In the genomic region with DNA sequence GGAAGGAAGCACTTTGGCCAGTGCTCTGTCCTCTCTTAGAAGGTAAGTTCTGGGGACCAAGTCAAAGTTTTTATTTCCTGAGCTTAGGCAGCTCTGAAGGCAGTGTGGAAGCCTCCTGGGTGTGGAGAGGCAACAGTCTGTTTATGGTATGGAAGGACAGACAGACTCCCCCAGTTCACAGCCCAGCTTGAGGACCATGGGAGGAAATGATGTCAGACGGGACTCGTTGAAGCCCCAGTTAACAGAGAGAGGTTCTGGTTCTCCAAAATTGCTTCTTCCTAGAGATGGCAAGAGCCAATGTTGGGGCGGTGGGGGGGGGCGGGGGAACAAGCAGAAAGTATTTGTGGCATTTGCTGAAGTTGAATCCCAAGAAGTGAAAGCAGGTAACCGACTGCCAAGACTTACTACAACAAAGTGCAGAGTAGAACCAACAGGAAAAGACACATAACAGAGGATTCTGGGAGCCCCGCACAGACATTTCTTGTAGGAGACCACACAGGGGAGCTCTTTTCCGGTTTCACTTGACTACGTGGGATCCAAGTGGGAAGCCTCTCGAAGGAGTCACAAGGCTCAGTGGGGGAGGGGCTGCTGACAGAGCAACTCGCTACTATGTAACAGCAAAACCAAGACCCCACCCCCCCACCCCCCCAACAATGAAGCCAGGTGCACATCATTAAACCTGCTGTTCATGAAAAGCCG, we compare ENCODE assay signal across 9 mouse cellular contexts. TPM values are rescaled to one million over a fixed set of nuclear protein-coding genes. Genes with fewer than 3 reads are reported as not detected.
DNase-seq lines count a peak whose midpoint lies in the region; ATAC-seq lines count a peak whose summit lies in the region.
"Had no signal": no experiment of that assay in that cellular context is flagged by ENCODE, and none has a peak within 500 bp of the region (broad histone marks: within the 10 kb centered on the region; RNA-seq: fewer than 3 reads in every experiment).

No protein-coding gene starts in this region.

- DNase-seq in heart, embryonic 10.5 days (ENCODE audit: low spot score): no peak
- DNase-seq in heart, adult 9 months (ENCODE audit: low spot score in 2 of 2): no peak
- peak; percentile 84 for DNase-seq in ES-CJ7 (ENCODE audit: low read depth, low spot score)
- peak; percentile 35 for DNase-seq in embryonic facial prominence, embryonic 10.5 days (ENCODE audit: low spot score)
- peak; percentile 68 to 72 for DNase-seq in kidney, postnatal 25 days
- peak; percentile 68 for DNase-seq in retina, embryonic 14.5 days (ENCODE audit: low spot score)
- DNase-seq in layer of hippocampus, adult 9-11 months: no peak
- no peak for DNase-seq in hindbrain, embryonic 14.5 days (ENCODE audit: low spot score)

- H3K9ac ChIP-seq in hindbrain, embryonic 14.5 days: no peak overlapping the region
- H3K9ac ChIP-seq: limb, embryonic 12.5 days had no signal

- no peak for ATAC-seq in hindbrain, embryonic 14.5 days (ENCODE audit: low FRiP score)

- no peaks in the 10 kb centered on the region for H3K9me3 ChIP-seq in heart, embryonic 10.5 days
- no peaks in the 10 kb centered on the region for H3K9me3 ChIP-seq in embryonic facial prominence, embryonic 10.5 days
- H3K9me3 ChIP-seq in hindbrain, embryonic 14.5 days (ENCODE audit: control insufficient read depth, low read length): no peaks in the 10 kb centered on the region
- H3K9me3 ChIP-seq: limb, embryonic 12.5 days had no signal

- WGBS in heart, embryonic 10.5 days: 32% methylated on average over 11 of the region's 11 CpGs
- 48% methylated on average over 11 of the region's 11 CpGs for WGBS in embryonic facial prominence, embryonic 10.5 days
- 50% methylated on average over 11 of the region's 11 CpGs for WGBS in hindbrain, embryonic 14.5 days

- H3K4me1 ChIP-seq in heart, embryonic 10.5 days: peaks cover 15% of the 10 kb centered on the region
- H3K4me1 ChIP-seq in embryonic facial prominence, embryonic 10.5 days: peaks cover 8% of the 10 kb centered on the region
- H3K4me1 ChIP-seq in hindbrain, embryonic 14.5 days (replicated peaks; ENCODE audit: control insufficient read depth, insufficient read depth, low read length): no peaks in the 10 kb centered on the region

- peak overlapping the region; percentile 6; the same call in 1 of the 2 replicates for H3K4me3 ChIP-seq in heart, embryonic 10.5 days
- H3K4me3 ChIP-seq in embryonic facial prominence, embryonic 10.5 days: peak overlapping the region; percentile 28; the same call in 1 of the 2 replicates
- no peak overlapping the region for H3K4me3 ChIP-seq in hindbrain, embryonic 14.5 days (replicated peaks; ENCODE audit: low read length)
- H3K4me3 ChIP-seq: limb, embryonic 12.5 days had no signal

- H3K36me3 ChIP-seq in heart, embryonic 10.5 days: peaks cover 23% of the 10 kb centered on the region
- H3K36me3 ChIP-seq in embryonic facial prominence, embryonic 10.5 days (replicated peaks): peaks cover 30% of the 10 kb centered on the region
- peaks cover 25% of the 10 kb centered on the region for H3K36me3 ChIP-seq in hindbrain, embryonic 14.5 days (replicated peaks; ENCODE audit: control insufficient read depth, insufficient read depth)

- H3K27ac ChIP-seq in heart, embryonic 10.5 days: no peak overlapping the region
- no peak overlapping the region for H3K27ac ChIP-seq in embryonic facial prominence, embryonic 10.5 days (replicated peaks)
- H3K27ac ChIP-seq in hindbrain, embryonic 14.5 days: no peak overlapping the region
- H3K27ac ChIP-seq: limb, embryonic 12.5 days had no signal

- peaks cover 12% of the 10 kb centered on the region for H3K27me3 ChIP-seq in heart, embryonic 10.5 days (ENCODE audit: insufficient read depth, poor library complexity, severe bottlenecking)
- peaks cover 16% of the 10 kb centered on the region; the same call in 1 of the 2 replicates for H3K27me3 ChIP-seq in embryonic facial prominence, embryonic 10.5 days (replicated peaks; ENCODE audit: low read depth, poor library complexity, severe bottlenecking)
- H3K27me3 ChIP-seq in hindbrain, embryonic 14.5 days (ENCODE audit: control insufficient read depth, insufficient read depth, low read length): no peaks in the 10 kb centered on the region

- no peak overlapping the region for H3K4me2 ChIP-seq in hindbrain, embryonic 14.5 days (replicated peaks)
- H3K4me2 ChIP-seq: limb, embryonic 12.5 days had no signal

RNA-seq across cellular contexts. Expression of a gene that starts 15.2 kb away (rescaled TPM):
- polyA plus RNA-seq in heart, embryonic 10.5 days (2016; fragmentation: Nextera tagmentation; extraction: Ambion mirVana): 113 and 119 TPM in 2 replicates
- 179 TPM in 2 replicates for polyA plus RNA-seq in embryonic facial prominence, embryonic 10.5 days (2016; fragmentation: Nextera tagmentation; extraction: Ambion mirVana)
- polyA plus RNA-seq in hindbrain, embryonic 14.5 days (2014; fragmentation: Nextera tagmentation; extraction: Ambion mirVana): 125 and 141 TPM in 2 replicates

RNA-seq across cellular contexts. Expression of a gene that starts 41.6 kb away (rescaled TPM):
- polyA plus RNA-seq in heart, embryonic 10.5 days (2016; fragmentation: Nextera tagmentation; extraction: Ambion mirVana): 90.5 and 96.2 TPM in 2 replicates
- polyA plus RNA-seq in embryonic facial prominence, embryonic 10.5 days (2016; fragmentation: Nextera tagmentation; extraction: Ambion mirVana): 120 and 124 TPM in 2 replicates
- 133 and 144 TPM in 2 replicates for polyA plus RNA-seq in hindbrain, embryonic 14.5 days (2014; fragmentation: Nextera tagmentation; extraction: Ambion mirVana)

Comparison
In these comparisons a context has a peak if more than half of its experiments do, and no peak if none do; other contexts are left out.
1. DNase-seq: peak in ES-CJ7 (single experiment), embryonic facial prominence, embryonic 10.5 days (single experiment), kidney, postnatal 25 days (2 of 2) and retina, embryonic 14.5 days (single experiment); none in heart, embryonic 10.5 days (single experiment), heart, adult 9 months (0 of 2), layer of hippocampus, adult 9-11 months (single experiment) and hindbrain, embryonic 14.5 days (single experiment).